Mouse (Mus musculus) erythroid progenitor cell, adult 5-6 weeks (primary cell): Measurements from ENCODE around the gene Rps6kc1. TPM values are rescaled to one million over a fixed set of nuclear protein-coding genes. Genes with fewer than 3 reads are reported as not detected.

Experiments used
- ATAC-seq: replicated peaks from 2 replicates; pipeline ENCODE4 v1.8.0; 2016; ENCODE audit warnings: moderate number of reproducible peaks, mild to moderate bottlenecking, moderate TSS enrichment, inconsistent platforms; ENCODE audit not compliant: poor library complexity, low FRiP score, severe bottlenecking
- total RNA-seq, 2 experiments: library from RNA; stranded (forward) in 1 of 2; stranded (reverse) in 1 of 2; fragments of 150-400 nt in 1 of 2; fragments of 186-747, 209-891 nt in 1 of 2; gene quantifications; 2 replicates each; pipeline versions ENCODE4 v1.2.3 to v1.2.4; 2015 to 2017; ENCODE audit warnings: low replicate concordance in 2 of 2

The Rps6kc1 gene
- total RNA-seq, 2 experiments from 2014 or later, result 1.7 to 3.8 TPM

GRCm38 (mm10) chr1:190776260-190776659 lies 135.3 kb downstream of the Rps6kc1 start:
- no peak for ATAC-seq

GRCm38 (mm10) chr1:190772088-190772885 lies 139.3 kb downstream of the Rps6kc1 start:
- no peak for ATAC-seq

DNA sequence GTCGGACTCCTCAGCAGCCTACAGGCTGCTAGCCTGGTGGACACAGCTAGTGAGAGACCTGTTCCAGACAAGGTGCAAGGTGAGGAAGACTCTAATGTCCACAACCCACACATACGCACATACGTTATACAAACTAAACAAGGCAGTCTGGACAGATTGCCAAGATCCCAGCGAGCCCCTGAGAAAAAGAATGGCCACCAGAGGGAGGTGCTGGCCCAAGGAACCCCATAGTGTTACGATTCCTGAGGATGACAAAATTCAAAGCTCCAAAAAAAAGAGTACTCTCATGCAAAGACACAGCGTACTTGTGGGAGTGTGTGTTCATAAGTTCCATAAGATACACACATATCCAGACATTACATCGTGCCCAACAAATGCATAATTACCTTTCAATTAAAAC lies 141.8 kb downstream of the Rps6kc1 start:
- no peak for ATAC-seq

DNA sequence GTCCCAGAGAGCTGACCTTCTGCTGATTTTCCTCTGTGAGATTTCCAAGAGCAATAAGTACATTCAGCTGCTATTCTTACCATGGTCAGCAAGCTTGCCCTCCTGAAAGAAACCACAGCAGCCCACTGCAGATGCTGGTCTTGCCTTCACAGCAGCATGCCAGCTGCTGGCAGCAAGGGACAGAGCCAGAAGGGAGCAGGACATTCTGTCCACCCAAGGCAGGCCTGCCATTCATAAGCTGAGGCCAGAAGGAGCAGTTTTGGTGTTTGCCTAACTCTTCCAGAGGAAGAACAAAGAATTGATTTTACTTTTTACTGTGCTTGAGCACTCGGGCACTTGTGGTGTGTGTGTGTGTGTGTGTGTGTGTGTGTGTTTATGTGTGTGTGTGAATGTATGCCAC lies 143.3 kb downstream of the Rps6kc1 start:
- no peak for ATAC-seq

GRCm38 (mm10) chr1:190767621-190768020 lies 143.9 kb downstream of the Rps6kc1 start:
- ATAC-seq, result no peak

DNA sequence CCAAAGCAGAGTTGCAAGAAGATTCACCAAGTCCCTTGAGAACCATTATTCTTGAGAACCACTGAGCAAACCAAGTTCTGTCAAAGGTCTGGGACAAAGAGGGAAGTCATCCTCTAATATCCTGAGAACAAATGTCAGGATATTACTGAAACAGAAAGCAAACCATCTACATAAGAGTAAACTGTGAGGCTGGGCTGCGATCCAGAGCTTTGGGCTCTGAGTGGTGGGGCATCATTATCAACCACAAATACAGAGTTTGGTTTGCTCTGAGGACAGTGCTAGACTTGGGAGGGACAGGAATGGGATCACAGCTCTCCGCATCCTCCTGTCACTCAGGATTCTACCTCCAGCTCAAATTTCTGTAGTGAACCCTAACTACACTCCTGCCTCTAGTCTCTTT lies 144.8 kb downstream of the Rps6kc1 start:
- no peak for ATAC-seq

GRCm38 (mm10) chr1:190763756-190764155 lies 147.8 kb downstream of the Rps6kc1 start:
- ATAC-seq, result no peak

- no peak for ATAC-seq
Observed at GRCm38 (mm10) chr1:190761786-190762185, 149.8 kb downstream of the Rps6kc1 start.

DNA sequence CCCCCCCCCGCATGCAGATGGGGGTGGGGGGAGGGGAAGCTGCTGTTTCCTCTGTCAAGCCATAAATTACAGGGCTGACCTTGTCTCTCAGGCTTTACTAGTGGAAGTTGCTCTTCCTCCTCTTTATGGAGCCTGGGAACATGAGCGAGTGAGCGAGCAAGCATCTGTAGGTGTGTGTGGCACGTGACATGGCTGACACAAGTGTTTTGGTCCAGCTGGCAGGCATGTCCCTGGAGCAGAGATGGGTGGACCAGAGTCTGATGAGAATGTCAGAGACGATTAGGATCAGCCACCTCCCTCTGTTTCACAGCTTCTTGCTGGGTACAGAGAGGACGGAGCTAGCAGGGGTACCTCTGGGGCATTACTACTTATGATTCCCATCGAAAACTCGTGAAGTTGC lies 153.7 kb downstream of the Rps6kc1 start:
- ATAC-seq, result no peak

DNA sequence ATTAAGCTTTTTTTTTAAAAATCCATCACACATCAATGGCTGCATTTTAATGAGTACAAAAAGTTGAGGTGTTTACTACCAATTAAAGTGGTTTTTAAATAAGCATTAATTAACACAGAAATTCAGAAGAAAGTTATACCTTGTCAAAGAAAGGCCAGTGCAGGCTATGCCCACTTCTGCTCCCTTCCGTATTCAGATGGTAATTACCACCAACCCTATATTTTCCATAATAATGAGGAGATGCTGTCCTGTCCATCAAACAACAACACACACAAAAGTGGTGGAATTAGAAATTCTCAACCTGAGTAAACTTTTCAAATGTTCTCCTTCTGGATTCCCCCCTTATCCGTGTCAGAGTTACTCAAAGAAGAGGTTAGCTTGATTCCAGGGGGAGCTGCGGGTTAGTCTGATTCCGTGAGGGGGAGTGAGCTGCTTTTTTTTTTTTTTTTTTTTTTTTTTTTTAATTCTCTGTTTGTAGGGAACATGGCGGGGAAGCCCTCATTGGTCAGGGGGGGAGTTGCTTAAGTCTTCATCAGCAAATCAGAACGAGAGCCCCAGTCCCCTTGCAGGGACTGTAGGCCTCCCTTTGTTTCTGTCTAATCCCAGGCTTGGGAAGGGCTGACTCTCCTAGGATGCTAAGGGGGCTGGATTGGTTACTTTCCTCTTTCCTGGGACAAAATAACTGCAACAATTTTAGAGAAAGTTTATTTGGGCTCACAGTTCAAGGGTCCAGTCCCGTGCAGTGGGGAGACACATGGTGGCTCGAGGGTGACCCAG lies 159.6 kb downstream of the Rps6kc1 start:
- ATAC-seq, result no peak

DNA sequence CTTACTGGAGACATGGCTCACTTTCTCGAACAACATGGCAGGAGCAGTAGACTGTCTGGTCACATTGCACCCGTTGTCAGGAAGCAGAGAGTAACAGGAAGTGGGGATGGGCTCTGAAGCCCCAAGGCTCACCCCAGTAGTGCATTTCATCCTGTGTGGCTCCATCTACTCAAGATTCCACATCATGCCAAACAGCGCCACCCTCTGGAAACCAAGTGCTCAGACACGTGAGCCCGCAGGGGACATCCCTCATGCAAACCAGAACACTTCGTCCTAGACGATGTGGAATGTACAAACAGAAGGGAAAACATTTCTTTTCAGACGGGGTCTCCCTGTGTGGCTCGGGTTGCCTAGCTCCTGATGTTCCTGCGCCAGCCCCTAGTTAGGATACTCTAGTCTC lies 162.6 kb downstream of the Rps6kc1 start:
- no peak for ATAC-seq

- no peak for ATAC-seq
Observed at GRCm38 (mm10) chr1:190741421-190741820, 170.1 kb downstream of the Rps6kc1 start.

DNA sequence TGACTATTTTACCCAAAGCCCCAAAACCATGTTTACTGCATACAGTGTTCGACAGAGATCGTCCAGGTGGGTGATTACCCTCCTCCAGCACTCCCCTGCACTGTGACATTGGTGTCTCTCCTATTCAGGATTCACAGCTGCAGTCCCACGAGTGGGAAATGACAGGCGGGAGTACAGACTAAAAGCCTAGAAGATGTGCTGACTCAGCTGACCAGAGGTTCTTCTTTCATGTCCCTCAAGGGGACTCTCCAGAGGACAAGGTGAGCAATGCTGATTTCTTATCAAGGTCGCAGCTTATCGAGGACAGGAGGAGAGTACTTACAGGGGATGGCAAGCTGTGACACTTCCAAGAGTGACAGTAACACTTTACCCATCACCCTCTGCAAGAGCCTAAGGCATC lies 178.8 kb downstream of the Rps6kc1 start:
- ATAC-seq, result no peak

DNA sequence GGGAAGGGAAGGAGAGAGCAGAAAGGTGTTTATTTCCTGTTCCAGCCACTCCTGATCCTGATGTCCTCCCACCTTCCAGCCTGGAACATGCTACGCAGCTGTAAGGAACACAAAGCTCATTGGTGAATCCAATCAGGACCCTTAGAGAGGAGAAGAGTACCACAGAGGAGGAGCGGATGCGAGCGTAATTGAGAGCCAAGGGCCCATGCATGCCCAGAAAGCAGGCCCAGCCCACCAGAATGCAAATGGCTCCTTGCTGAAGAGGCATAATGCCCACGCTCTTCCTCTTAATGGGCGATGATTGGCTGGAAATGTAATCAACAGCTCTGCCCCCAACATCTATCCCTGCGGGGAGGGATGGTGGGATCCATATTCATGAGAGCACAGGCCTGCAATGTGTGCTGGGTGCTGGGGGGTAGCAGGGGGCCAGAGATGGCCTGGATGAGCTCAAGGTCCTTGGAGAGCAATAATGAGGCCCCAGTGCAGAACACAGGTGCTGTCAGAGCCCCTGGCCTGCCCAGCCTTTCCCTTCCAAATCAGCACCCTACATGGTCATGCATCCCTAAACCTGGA lies 182.0 kb downstream of the Rps6kc1 start:
- ATAC-seq, result no peak

- no peak for ATAC-seq
Observed at GRCm38 (mm10) chr1:190728111-190728651, 183.4 kb downstream of the Rps6kc1 start.

- ATAC-seq, result no peak
Observed at GRCm38 (mm10) chr1:190727385-190727784, 184.2 kb downstream of the Rps6kc1 start.

DNA sequence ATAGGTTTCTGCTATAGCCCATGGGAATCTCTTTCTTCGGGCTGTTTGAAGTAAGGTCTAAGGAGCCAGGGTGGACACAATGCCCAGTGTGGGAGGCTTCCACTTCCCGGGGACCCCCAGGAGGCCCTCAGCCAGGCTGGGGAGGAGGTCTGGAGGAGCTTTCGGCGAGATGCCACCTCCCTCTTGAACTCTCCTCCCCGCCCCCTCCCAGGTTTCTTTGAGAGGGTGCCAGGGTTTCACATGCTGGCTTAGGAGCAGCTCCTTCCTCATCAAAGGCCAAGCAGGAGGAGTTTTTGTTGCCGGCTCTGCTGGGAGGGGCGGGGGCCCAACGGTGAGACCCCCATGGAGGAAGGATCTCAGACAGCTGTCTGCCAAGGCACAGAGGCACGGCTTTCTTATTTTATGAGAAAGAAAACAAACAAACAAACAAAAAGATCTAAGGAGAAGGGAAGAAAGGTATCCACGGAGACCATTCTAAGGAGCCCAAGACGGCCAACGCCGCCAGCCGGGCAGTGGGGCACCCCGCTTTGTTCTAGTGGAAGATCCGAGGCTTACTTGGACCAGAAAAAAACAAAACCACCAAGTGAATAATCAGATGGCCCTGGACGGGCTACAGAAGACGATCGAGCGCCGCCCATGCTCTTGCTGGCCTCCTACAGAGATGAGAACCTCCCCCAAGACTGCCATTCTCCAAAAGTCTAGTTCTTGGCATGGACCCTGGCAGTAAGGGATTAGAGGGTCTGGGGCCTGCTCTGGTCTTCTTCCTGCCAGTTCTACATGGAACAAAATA lies 186.8 kb downstream of the Rps6kc1 start:
- no peak for ATAC-seq

DNA sequence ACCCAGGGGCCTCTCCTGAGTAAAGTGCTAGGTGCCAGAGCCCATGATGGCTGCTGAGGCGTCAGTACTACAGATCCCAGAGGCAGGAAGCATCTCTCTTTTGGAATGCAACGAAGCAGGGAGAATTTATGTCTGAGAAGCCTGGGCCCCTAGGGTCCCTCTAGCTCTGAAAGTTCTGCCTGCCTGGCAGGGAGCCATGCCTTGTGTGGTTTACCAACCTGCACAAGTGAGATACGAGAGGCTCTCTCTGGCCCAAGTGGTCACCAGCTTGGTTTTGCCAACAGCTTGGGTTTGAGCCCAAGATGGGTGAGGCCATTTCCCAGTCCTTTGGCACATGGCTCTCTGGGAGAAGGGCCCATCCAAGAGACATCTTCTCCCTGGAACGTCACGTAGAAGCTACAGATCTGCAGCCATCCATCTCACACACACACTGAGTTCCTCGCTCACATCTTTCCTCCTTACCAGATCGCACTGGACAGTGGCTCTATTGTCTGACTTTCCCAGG lies 187.6 kb downstream of the Rps6kc1 start:
- no peak for ATAC-seq

GRCm38 (mm10) chr1:190713848-190714247 lies 197.7 kb downstream of the Rps6kc1 start:
- no peak for ATAC-seq

- no peak for ATAC-seq
Observed at GRCm38 (mm10) chr1:190697576-190697975, 214.0 kb downstream of the Rps6kc1 start.
